Mouse (Mus musculus) large intestine, adult 2 months (tissue): ENCODE results near the gene Ccdc30. TPM values are rescaled to one million over a fixed set of nuclear protein-coding genes. Genes with fewer than 3 reads are reported as not detected.

Experiments used
- DNase-seq: peaks from one replicate; pipeline ENCODE4 v3.0.0-alpha.2; 2012; ENCODE audit warnings: low read depth, low spot score
- WGBS: fragments of 180-500 bp; shearing (Covaris S2); methylation state at CpG from one replicate; pipeline ENCODE4 v1.1.7; 2018; 5-methylcytosine and 5-hydroxymethylcytosine counted together
- polyA plus RNA-seq: library from polyadenylated mRNA; depleted of rRNA; stranded (reverse); fragments of >200 nt; gene quantifications from 2 replicates; pipeline ENCODE4 v1.2.3, GENCODE M21; 2012; rRNA removed

Ccdc30 gene
- polyA plus RNA-seq, 1 experiment: 0.11 TPM

DNA sequence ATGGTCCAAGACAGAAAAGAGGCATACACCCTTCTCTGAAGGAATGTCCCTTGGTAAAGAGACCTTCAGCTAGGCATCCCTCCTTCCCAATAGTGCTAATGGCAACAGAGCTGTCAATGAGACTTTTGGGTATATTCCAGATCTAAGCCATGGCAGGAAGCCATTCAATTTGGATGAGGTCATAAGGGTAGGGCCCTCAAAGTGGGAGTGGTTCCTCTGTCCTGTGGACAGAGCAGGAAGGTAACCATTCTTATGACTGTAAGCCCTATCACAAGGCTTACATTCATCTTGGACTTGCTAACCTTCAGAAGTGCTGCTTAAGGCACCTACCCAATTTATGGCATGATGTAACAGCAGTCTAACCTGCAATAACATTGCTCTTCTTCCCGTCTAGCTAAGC is 140.7 kb downstream of the Ccdc30 start:
- DNase-seq: no peak

More for the DNA sequence above, 140.7 kb downstream of the Ccdc30 start:
- 14% methylated on average over 1 of the region's 1 CpGs for WGBS

Other genes starting within 250 kb of the Ccdc30 start
- gene Zfp691, start 241.3 kb downstream of the Ccdc30 start, polyA plus RNA-seq: 5.4 and 12.8 TPM in 2 replicates
- gene Ermap, start 225.5 kb downstream of the Ccdc30 start, polyA plus RNA-seq: 0.10 and 0.37 TPM in 2 replicates
- gene Svbp, start 220.2 kb downstream of the Ccdc30 start, polyA plus RNA-seq: 23.6 and 35.1 TPM in 2 replicates
- 0.09 TPM in 1 of 2 replicates, not detected in the other for gene Tmem269, start 197.3 kb downstream of the Ccdc30 start, polyA plus RNA-seq
- gene AU022252, start 182.8 kb downstream of the Ccdc30 start, polyA plus RNA-seq: 3.0 and 4.6 TPM in 2 replicates
- gene P3h1, start 182.6 kb downstream of the Ccdc30 start, polyA plus RNA-seq: 5.0 and 5.6 TPM in 2 replicates
- gene Cldn19, start 160.1 kb downstream of the Ccdc30 start, polyA plus RNA-seq: not detected in 2 replicates
- gene Ybx1, start 120.9 kb downstream of the Ccdc30 start, polyA plus RNA-seq: 218 and 233 TPM in 2 replicates
- gene Ppih, start 95.0 kb downstream of the Ccdc30 start, polyA plus RNA-seq: 24.5 and 25.4 TPM in 2 replicates
- gene Ppcs, start 6.9 kb upstream of the Ccdc30 start, polyA plus RNA-seq: 16.4 and 25.5 TPM in 2 replicates
- gene Zmynd12, start 7.3 kb upstream of the Ccdc30 start, polyA plus RNA-seq: 0.07 and 0.20 TPM in 2 replicates
- 0.14 and 0.23 TPM in 2 replicates for gene Rimkla, start 77.1 kb upstream of the Ccdc30 start, polyA plus RNA-seq
- 7.7 and 16.1 TPM in 2 replicates for gene Foxj3, start 121.5 kb upstream of the Ccdc30 start, polyA plus RNA-seq
- 1.6 and 2.4 TPM in 2 replicates for gene Frg2f1, start 124.0 kb upstream of the Ccdc30 start, polyA plus RNA-seq
- 1,587 and 1,717 TPM in 2 replicates for gene Guca2a, start 222.2 kb upstream of the Ccdc30 start, polyA plus RNA-seq
- gene Guca2b, start 243.4 kb upstream of the Ccdc30 start, polyA plus RNA-seq: 722 and 1,616 TPM in 2 replicates